Mouse (Mus musculus): ENCODE measurements around the gene Mtif3. TPM values are rescaled to one million over a fixed set of nuclear protein-coding genes. Genes with fewer than 3 reads are reported as not detected.
"Not testable (repeated sequence)": the region's sequence is repeated elsewhere in the genome, so short reads cannot be mapped to it uniquely, and the experiment has no call there.

The Mtif3 gene
- polyA plus RNA-seq, 2 experiments: 6.1 to 13.7 TPM

GRCm38 (mm10) chr5:146919874-146920273, 43.7 kb downstream of the Mtif3 start:
- Histone ChIP-seq H3K4me2 (ENCODE audit: low read depth) (peak overlapping the region; percentile 18; the same call in 1 of the 2 replicates), H3K9ac (replicated peaks) (no peak overlapping the region), H3K4me1 (replicated peaks; ENCODE audit: control insufficient read depth in 2 of 2, insufficient read depth in 2 of 2, low read length in 1 of 2) (no peaks in the 10 kb centered on the region), H3K4me3 (ENCODE audit: insufficient read depth in 1 of 2, low read depth in 2 of 2, low read length in 2 of 2) (no peak overlapping the region), H3K27me3 (ENCODE audit: control insufficient read depth, insufficient read depth, low read length) (no peaks in the 10 kb centered on the region), H3K27ac (no peak overlapping the region), H3K9me3 (ENCODE audit: control insufficient read depth, low read length) (no peaks in the 10 kb centered on the region), H3K36me3 (replicated peaks; ENCODE audit: control insufficient read depth, insufficient read depth, low read depth) (no peaks in the 10 kb centered on the region)
- TF ChIP-seq EP300 (IDR thresholded peaks at IDR 0.05; ENCODE audit: low read depth) (no peak), CTCF (IDR thresholded peaks at IDR 0.05; ENCODE audit: low read depth) (no peak)
- DNase-seq (ENCODE audit: low read depth in 3 of 3, low spot score in 3 of 3): no peak
- ATAC-seq (ENCODE audit: insufficient read depth): no peak
- 40% methylated on average over 6 of the region's 6 CpGs for WGBS (ENCODE audit: insufficient replicate concordance)

GRCm38 (mm10) chr5:146917357-146917756, 46.2 kb downstream of the Mtif3 start:
- not testable (repeated sequence) for H3K9ac ChIP-seq (replicated peaks); H3K27me3 ChIP-seq (ENCODE audit: control insufficient read depth, insufficient read depth, low read length); H3K4me3 ChIP-seq (ENCODE audit: insufficient read depth in 1 of 2, low read depth in 2 of 2, low read length in 2 of 2); H3K4me2 ChIP-seq (ENCODE audit: low read depth); H3K9me3 ChIP-seq (ENCODE audit: control insufficient read depth, low read length); DNase-seq (ENCODE audit: low read depth in 3 of 3, low spot score in 3 of 3); H3K27ac ChIP-seq; H3K4me1 ChIP-seq (replicated peaks; ENCODE audit: control insufficient read depth in 2 of 2, insufficient read depth in 2 of 2, low read length in 1 of 2); ATAC-seq (ENCODE audit: insufficient read depth); H3K36me3 ChIP-seq (replicated peaks; ENCODE audit: control insufficient read depth, insufficient read depth, low read depth)
- 63% methylated on average over 6 of the region's 6 CpGs for WGBS (ENCODE audit: insufficient replicate concordance)

- Histone ChIP-seq H3K9ac (replicated peaks) (no peak overlapping the region), H3K4me3 (ENCODE audit: insufficient read depth in 1 of 2, low read depth in 2 of 2, low read length in 2 of 2) (no peak overlapping the region), H3K4me2 (ENCODE audit: low read depth) (no peak overlapping the region), H3K36me3 (replicated peaks; ENCODE audit: control insufficient read depth, insufficient read depth, low read depth) (no peaks in the 10 kb centered on the region), H3K9me3 (ENCODE audit: control insufficient read depth, low read length) (no peaks in the 10 kb centered on the region), H3K4me1 (replicated peaks; ENCODE audit: control insufficient read depth in 2 of 2, insufficient read depth in 2 of 2, low read length in 1 of 2) (peaks cover 0 to 8% of the 10 kb centered on the region in 2 experiments; a peak in 1 of 4 replicates), H3K27me3 (ENCODE audit: control insufficient read depth, insufficient read depth, low read length) (no peaks in the 10 kb centered on the region), H3K27ac (no peak overlapping the region)
- WGBS (ENCODE audit: insufficient replicate concordance): 28% methylated on average over 6 of the region's 6 CpGs
- ATAC-seq (ENCODE audit: insufficient read depth) (no peak), DNase-seq (ENCODE audit: low read depth in 3 of 3, low spot score in 3 of 3) (no peak)
- TF ChIP-seq EP300 (IDR thresholded peaks at IDR 0.05; ENCODE audit: low read depth) (no peak), CTCF (IDR thresholded peaks at IDR 0.05; ENCODE audit: low read depth) (no peak)
These were observed 46.8 kb downstream of the Mtif3 start for GRCm38 (mm10) chr5:146916806-146917205.

- no peak for ATAC-seq (ENCODE audit: insufficient read depth)
- no peak for DNase-seq (ENCODE audit: low read depth in 3 of 3, low spot score in 3 of 3)
- H3K36me3 ChIP-seq (replicated peaks; ENCODE audit: control insufficient read depth, insufficient read depth, low read depth): no peaks in the 10 kb centered on the region
- no peak overlapping the region for H3K27ac ChIP-seq
- 55% methylated on average over 8 of the region's 8 CpGs for WGBS (ENCODE audit: insufficient replicate concordance)
- peaks cover 0 to 10% of the 10 kb centered on the region in 2 experiments; a peak in 1 of 4 replicates for H3K4me1 ChIP-seq (replicated peaks; ENCODE audit: control insufficient read depth in 2 of 2, insufficient read depth in 2 of 2, low read length in 1 of 2)
- H3K4me2 ChIP-seq (ENCODE audit: low read depth): no peak overlapping the region
- no peak overlapping the region for H3K4me3 ChIP-seq (ENCODE audit: insufficient read depth in 1 of 2, low read depth in 2 of 2, low read length in 2 of 2)
- H3K9me3 ChIP-seq (ENCODE audit: control insufficient read depth, low read length): no peaks in the 10 kb centered on the region
- no peak for TF ChIP-seq EP300 (IDR thresholded peaks at IDR 0.05; ENCODE audit: low read depth)
- TF ChIP-seq CTCF (IDR thresholded peaks at IDR 0.05; ENCODE audit: low read depth): peak; percentile 25; the same call in 1 of the 2 replicates
- no peaks in the 10 kb centered on the region for H3K27me3 ChIP-seq (ENCODE audit: control insufficient read depth, insufficient read depth, low read length)
- no peak overlapping the region for H3K9ac ChIP-seq (replicated peaks)
These were observed 47.3 kb downstream of the Mtif3 start for GRCm38 (mm10) chr5:146916273-146916672.

- 21% methylated on average over 9 of the region's 9 CpGs for WGBS (ENCODE audit: insufficient replicate concordance)
- no peak overlapping the region for H3K4me3 ChIP-seq (ENCODE audit: insufficient read depth in 1 of 2, low read depth in 2 of 2, low read length in 2 of 2)
- DNase-seq (ENCODE audit: low read depth in 3 of 3, low spot score in 3 of 3): peak in 2 of 3 experiments; percentile 19 to 26
- H3K36me3 ChIP-seq (replicated peaks; ENCODE audit: control insufficient read depth, insufficient read depth, low read depth): no peaks in the 10 kb centered on the region
- no peaks in the 10 kb centered on the region for H3K27me3 ChIP-seq (ENCODE audit: control insufficient read depth, insufficient read depth, low read length)
- H3K9me3 ChIP-seq (ENCODE audit: control insufficient read depth, low read length): no peaks in the 10 kb centered on the region
- TF ChIP-seq EP300 (IDR thresholded peaks at IDR 0.05; ENCODE audit: low read depth) (no peak), CTCF (IDR thresholded peaks at IDR 0.05; ENCODE audit: low read depth) (peak; percentile 78)
- H3K4me1 ChIP-seq (replicated peaks; ENCODE audit: control insufficient read depth in 2 of 2, insufficient read depth in 2 of 2, low read length in 1 of 2): peaks cover 0 to 10% of the 10 kb centered on the region in 2 experiments; a peak in 1 of 4 replicates
- no peak overlapping the region for H3K9ac ChIP-seq (replicated peaks)
- no peak overlapping the region for H3K4me2 ChIP-seq (ENCODE audit: low read depth)
- no peak overlapping the region for H3K27ac ChIP-seq
- 0 out of 2 replicates have a peak, but pooled peaks have one; percentile 18 for ATAC-seq (ENCODE audit: insufficient read depth)
These were observed 49.4 kb downstream of the Mtif3 start for GRCm38 (mm10) chr5:146914088-146914766.
